Mouse (Mus musculus): ENCODE measurements around the gene Rnf167.

GRCm38 (mm10) chr11:70637764-70638163 is 9.3 kb upstream of the Rnf167 start:
- TF ChIP-seq CTCF (IDR thresholded peaks at IDR 0.05; ENCODE audit: borderline replicate concordance, control insufficient read depth, extremely low read depth, insufficient read depth, low read length, poor library complexity): no peak
- no peak for TF ChIP-seq POLR2A (IDR thresholded peaks at IDR 0.05; ENCODE audit: control insufficient read depth, extremely low read depth, insufficient read depth, low read length, poor library complexity)
